Mouse (Mus musculus) spleen, adult 2 months (tissue): ENCODE data around the gene Porcn.

Experiments used
- CTCF ChIP-seq: fragments of 200-500 bp; IDR thresholded peaks from 2 replicates; pipeline ENCODE4 v1.5.1; 2011; ENCODE audit warnings: mild to moderate bottlenecking, inconsistent platforms; ENCODE audit not compliant: insufficient read depth, insufficient read length, insufficient replicate concordance; ENCODE audit errors: extremely low read depth
- POLR2A ChIP-seq: fragments of 200-500 bp; IDR thresholded peaks from 2 replicates; pipeline ENCODE4 v1.6.1; 2011; ENCODE audit warnings: low read depth, low read length, inconsistent platforms

- TF ChIP-seq POLR2A, result no peak
- TF ChIP-seq CTCF, result no peak
These were observed 30.4 kb upstream of the Porcn start for GRCm38 (mm10) chrX:8236704-8237103.
